Mouse (Mus musculus) heart, adult 8-10 months (tissue): ENCODE data around the gene Tmem184a. TPM values are rescaled to one million over a fixed set of nuclear protein-coding genes. Genes with fewer than 3 reads are reported as not detected.

Experiments
- DNase-seq: peaks from one replicate; pipeline ENCODE4 v3.0.0; 2022; ENCODE audit warnings: low spot score
- total RNA-seq, 4 experiments: library from RNA; stranded (reverse); gene quantifications; 2 replicates each; pipeline ENCODE4 v1.2.4; 2022

The Tmem184a gene
- total RNA-seq, 4 experiments from 2014 or later = 0.22 to 0.87 (median 0.47) TPM; not detected in 1

DNA sequence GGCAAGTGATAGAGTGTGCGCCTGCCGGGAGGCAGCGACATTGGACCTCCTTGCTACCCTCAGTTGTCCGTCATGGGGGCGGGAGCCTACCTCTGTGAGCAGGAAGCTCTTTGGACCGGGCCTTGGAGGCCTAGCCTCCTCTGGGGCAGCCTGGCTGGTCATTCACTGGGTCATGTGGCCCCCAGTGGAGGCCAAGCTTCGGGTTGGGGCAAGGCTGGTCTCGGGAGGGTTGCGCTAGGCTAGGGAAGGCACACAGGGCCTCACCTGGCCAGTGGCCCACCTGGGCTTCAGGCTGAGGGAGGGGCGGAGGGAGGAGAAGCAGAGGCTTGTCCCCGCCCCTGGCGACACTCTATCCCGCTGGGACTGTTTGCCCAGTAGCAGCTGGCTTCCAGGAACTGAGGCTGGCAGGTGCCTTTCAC, 5.7 kb downstream of the Tmem184a start:
- DNase-seq = no peak

DNA sequence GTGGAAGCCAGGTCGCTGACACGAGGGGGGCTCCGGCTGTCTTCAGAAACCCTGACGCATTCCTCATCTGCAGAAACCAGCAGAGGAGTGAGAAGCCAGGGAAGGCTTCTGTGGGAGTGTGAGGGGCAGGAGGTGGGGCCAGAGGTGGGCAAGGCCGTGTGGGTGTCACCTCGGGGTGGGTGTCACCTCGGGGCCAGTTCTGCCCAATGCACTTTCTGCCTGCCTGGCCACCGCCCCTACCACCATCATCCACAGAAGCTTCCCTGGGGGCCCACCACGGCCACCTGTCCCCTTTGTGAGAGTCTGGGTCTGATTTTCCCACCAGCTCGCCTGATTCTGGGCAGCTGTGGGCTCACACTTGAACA, 6.6 kb downstream of the Tmem184a start:
- DNase-seq = no peak

DNA sequence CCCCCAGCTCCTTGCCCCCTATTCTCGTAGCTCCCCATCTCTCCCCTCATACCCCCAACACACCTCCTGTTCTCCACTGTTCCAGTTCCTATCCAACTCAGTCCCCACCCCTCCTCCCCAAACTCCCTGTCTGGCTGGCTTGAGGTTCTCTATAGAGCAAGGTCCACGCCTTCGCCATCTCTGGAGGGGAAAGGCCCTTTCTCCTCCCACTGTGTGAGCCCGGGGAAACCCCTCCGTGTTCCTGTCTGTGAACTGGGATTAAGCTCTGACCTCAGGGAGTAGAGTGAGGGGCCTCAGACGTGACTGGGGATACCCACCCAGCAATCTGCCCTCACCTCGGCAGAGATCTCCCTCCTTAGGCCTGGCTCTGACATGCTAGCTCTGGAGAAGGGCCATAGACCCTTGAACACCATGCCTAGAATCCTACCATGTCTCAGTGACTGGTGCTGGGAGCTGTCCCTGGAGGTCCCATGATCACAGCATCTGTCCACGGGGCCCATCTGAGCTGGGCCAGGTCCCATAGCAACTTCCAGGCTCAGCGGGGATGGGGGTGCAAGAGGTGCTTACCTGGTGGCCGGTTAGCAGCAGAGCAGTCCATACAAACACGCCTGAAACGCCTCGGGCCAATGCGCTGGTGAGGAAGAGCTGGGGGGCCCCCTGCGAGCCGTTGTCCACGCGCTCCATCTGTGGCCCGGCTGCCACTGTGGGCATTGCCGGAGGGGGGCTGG, 7.2 kb downstream of the Tmem184a start:
- DNase-seq = no peak

DNA sequence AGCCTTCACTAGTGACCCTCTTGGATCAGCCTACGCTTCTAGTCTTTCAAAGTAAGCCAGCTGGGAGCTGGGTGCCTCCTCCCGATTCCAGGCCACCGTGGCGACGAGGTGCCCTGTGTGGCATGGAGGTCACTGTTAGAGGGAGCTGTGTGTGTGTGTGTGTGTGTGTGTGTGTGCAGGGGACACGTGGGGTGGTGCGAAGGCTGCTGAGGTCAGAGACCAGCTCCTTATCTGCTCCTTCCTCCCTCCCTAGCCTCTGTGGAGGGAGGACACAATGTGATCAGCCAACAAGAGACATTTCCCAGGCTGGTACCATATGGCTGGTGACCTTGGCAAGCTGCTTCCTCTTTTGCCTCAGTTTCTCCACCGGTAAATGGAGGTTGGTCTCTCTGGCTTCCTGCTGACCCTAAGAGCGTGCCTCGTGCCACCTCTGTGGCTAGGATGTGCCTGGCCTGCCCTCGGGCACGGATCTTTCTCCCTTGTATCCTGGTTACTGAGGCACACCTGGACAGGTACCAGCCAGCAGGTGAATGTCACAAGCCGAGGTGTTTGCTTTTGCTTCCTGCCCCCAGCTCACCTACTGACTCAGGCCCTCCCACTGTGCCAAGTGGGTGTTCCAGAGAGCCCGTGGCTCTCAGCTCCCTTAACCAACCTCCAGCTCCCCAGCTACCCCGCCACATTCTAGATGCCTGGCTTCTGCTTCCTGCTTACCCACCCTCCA, 7.9 kb downstream of the Tmem184a start:
- no peak for DNase-seq

- DNase-seq = no peak
These were observed 10.3 kb downstream of the Tmem184a start for GRCm38 (mm10) chr5:139809397-139809796.

- no peak for DNase-seq
These were observed 13.8 kb downstream of the Tmem184a start for GRCm38 (mm10) chr5:139805924-139806323.

- no peak for DNase-seq
These were observed 15.1 kb downstream of the Tmem184a start for GRCm38 (mm10) chr5:139804573-139805111.

- DNase-seq = no peak
These were observed 15.6 kb downstream of the Tmem184a start for GRCm38 (mm10) chr5:139804107-139804551.

- no peak for DNase-seq
These were observed 16.1 kb downstream of the Tmem184a start for GRCm38 (mm10) chr5:139803601-139804102.

GRCm38 (mm10) chr5:139803165-139803564, 16.6 kb downstream of the Tmem184a start:
- no peak for DNase-seq

DNA sequence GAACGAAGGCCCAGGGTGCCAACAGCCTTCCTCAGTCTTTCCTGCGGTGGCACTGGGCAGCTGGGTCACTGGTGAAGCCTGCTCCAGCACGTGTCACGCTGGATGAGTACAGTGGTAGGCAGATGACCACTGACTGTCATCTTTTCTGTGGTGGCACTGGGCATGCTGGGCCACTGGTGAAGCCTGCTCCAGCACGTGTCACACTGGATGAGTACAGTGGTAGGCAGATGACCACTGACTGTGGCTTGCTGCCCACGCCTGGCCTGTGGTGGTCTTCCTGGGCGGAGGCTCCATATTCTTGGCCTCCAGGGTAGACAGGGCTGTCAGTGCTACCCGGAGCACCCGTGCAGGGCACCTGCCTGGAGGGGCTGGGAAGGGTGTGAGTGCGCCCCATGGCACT, 17.8 kb downstream of the Tmem184a start:
- no peak for DNase-seq

GRCm38 (mm10) chr5:139801231-139801630, 18.5 kb downstream of the Tmem184a start:
- DNase-seq = no peak

- DNase-seq = no peak
These were observed 19.7 kb downstream of the Tmem184a start for GRCm38 (mm10) chr5:139799801-139800590.

DNA sequence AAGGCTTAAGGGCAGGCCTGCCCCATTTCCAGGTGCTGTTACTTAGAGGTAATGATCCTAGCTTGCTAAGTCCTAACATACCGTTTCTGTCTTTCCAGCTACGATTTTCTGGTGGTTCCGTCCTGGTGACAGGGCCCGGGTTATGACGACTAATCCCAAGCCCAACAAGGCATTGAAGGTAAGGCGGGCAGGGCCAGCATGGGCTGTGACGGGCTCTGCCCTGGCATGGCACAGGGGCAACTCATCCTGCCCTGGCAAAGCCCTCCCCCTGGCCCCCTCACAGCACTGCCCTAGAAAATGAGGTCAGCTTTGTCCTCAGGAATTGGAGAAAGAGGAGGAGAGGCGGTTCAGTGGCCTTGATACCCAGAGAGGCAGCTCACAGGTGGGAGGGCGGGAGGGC, 20.7 kb downstream of the Tmem184a start:
- no peak for DNase-seq

DNA sequence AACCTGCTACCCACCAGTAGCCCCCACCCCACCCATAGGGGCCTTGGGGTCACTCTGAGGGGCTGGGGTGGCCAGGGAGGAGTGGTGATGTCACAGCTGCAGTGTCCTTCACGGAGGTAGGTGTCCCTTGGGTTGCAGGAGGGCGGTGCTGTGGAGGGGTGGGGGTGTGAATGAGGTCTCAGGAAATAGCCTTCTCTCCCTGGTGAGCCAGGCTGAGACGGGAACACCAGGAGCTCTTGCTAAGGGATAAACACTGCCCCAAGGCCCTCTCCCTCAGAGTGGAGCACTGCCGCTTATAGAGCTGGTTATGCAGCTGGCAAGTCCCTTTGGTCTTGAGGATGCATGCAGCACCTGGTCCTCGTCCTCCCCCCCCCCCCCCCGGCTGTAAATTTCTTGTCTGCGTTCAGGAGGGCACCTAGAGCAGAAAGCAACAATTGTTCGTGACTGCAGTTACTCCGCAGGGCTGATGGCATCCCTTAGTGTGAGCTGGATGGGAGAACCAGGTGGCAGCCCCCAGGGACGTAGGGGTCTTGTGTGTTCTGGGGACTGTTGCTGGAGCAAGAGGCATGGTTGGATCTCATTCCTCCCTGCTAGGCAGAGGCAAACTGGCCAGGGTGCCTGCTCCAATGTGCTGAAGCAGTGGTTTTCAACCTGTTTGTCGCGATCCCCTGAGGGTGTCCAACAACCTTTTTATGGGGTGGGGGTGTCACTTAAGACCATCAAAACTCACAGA, 21.4 kb downstream of the Tmem184a start:
- DNase-seq = no peak

- DNase-seq = peak; percentile 93
These were observed 22.1 kb downstream of the Tmem184a start for GRCm38 (mm10) chr5:139797473-139798167.

- DNase-seq = peak; percentile 96
These were observed 22.8 kb downstream of the Tmem184a start for GRCm38 (mm10) chr5:139796900-139797299.

DNA sequence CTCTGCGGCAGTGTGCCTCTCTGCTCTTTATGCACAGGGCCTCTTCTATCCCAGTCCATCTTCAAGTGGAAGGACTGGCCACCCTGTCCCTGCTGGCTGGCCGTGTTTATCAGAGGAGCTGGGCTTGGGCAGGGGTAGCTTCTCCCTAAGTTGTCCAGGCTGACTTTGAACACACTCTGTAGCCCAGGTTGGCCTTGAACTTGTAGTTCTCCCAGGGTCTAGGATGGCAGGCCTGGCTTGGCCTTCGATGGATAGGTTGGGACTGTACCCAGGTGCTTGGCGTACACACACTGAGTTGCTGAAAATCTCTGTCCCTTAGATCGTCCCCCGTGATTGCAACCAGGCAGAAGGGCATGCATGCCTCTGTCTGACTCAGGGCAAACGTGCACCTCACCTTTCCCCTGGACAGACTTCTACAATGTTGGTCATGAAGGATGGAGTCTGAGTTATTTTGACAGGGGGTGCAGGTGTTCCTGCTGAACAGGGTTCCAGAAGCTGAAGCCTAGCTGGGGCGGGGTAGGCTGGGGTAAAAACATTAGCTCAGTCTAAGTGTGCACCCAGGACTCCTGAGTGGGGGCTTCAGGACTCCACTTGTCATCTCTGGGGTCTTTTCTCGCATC, 23.6 kb downstream of the Tmem184a start:
- DNase-seq = no peak

DNA sequence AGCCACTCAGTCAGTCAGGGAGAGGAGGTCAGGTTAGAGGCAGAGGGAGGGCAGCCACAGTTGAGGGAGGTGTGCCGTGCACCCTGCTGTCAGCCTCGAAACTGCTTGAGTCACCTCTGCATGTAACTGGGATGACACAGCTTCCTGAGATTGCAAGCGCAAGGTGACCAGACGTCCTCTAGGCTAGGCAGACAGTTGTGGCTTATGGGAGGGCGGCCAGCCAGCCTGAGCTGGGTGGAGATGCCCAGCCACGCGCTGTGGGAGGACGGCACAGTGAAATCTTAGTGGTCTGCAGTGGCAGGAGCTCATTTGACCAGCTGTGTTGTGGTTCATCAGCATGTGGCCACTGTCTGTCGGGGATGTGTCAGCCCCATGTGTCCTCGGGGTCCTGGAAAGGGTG, 24.8 kb downstream of the Tmem184a start:
- DNase-seq = peak; percentile 62

GRCm38 (mm10) chr5:139794137-139794536, 25.6 kb downstream of the Tmem184a start:
- no peak for DNase-seq
